Mouse (Mus musculus): Measurements from ENCODE around the gene Olfr1224-ps1.

- TF ChIP-seq CTCF (IDR thresholded peaks at IDR 0.05; ENCODE audit: control insufficient read depth, insufficient read depth, low read length): no peak
- TF ChIP-seq POLR2A (IDR thresholded peaks at IDR 0.05; ENCODE audit: borderline replicate concordance, control insufficient read depth, low read depth, low read length): no peak
Observed at GRCm38 (mm10) chr2:89132954-89133353, 30.9 kb downstream of the Olfr1224-ps1 start, which contains the start of gene Olfr1222.

Measured in bone marrow, adult 2 months (tissue).